Mouse (Mus musculus): ENCODE data around the gene Cabp2.
"Not testable (repeated sequence)": the region's sequence is repeated elsewhere in the genome, so short reads cannot be mapped to it uniquely, and the experiment has no call there.

Cabp2 gene

GRCm38 (mm10) chr19:4055947-4056693 lies 25.3 kb upstream of the Cabp2 start:
- no peak for DNase-seq (ENCODE audit: low spot score)

- DNase-seq (ENCODE audit: low spot score): no peak
Measured at GRCm38 (mm10) chr19:4056727-4057126, 24.7 kb upstream of the Cabp2 start.

- no peak for DNase-seq (ENCODE audit: low spot score)
Measured at GRCm38 (mm10) chr19:4057389-4057788, 24.0 kb upstream of the Cabp2 start.

- no peak for DNase-seq (ENCODE audit: low spot score)
Measured at GRCm38 (mm10) chr19:4057962-4058361, 23.4 kb upstream of the Cabp2 start.

GRCm38 (mm10) chr19:4058581-4058980 lies 22.8 kb upstream of the Cabp2 start:
- no peak for DNase-seq (ENCODE audit: low spot score)

GRCm38 (mm10) chr19:4059069-4059740 lies 22.2 kb upstream of the Cabp2 start, which contains the start of gene Gstp3:
Gstp3 (minus strand) TSS chr19:4059569.
- DNase-seq (ENCODE audit: low spot score): no peak

- not testable (repeated sequence) for DNase-seq (ENCODE audit: low spot score)
Measured at GRCm38 (mm10) chr19:4060044-4060898, 21.1 kb upstream of the Cabp2 start.

- no peak for DNase-seq (ENCODE audit: low spot score)
Measured at GRCm38 (mm10) chr19:4060899-4061465, 20.4 kb upstream of the Cabp2 start.

- not testable (repeated sequence) for DNase-seq (ENCODE audit: low spot score)
Measured at GRCm38 (mm10) chr19:4063357-4063756, 18.0 kb upstream of the Cabp2 start.

GRCm38 (mm10) chr19:4064501-4064900 lies 16.9 kb upstream of the Cabp2 start:
- DNase-seq (ENCODE audit: low spot score): not testable (repeated sequence)

- no peak for DNase-seq (ENCODE audit: low spot score)
Measured at GRCm38 (mm10) chr19:4066280-4066679, 15.1 kb upstream of the Cabp2 start.

GRCm38 (mm10) chr19:4066877-4067276 lies 14.5 kb upstream of the Cabp2 start:
- DNase-seq (ENCODE audit: low spot score): no peak

GRCm38 (mm10) chr19:4068242-4068641 lies 13.1 kb upstream of the Cabp2 start:
- not testable (repeated sequence) for DNase-seq (ENCODE audit: low spot score)

GRCm38 (mm10) chr19:4068717-4069410 lies 12.5 kb upstream of the Cabp2 start:
- DNase-seq (ENCODE audit: low spot score): no peak

GRCm38 (mm10) chr19:4070311-4070710 lies 11.1 kb upstream of the Cabp2 start:
- DNase-seq (ENCODE audit: low spot score): no peak

- no peak for DNase-seq (ENCODE audit: low spot score)
Measured at GRCm38 (mm10) chr19:4070756-4071155, 10.6 kb upstream of the Cabp2 start.

GRCm38 (mm10) chr19:4071406-4071805 lies 10.0 kb upstream of the Cabp2 start:
- DNase-seq (ENCODE audit: low spot score): no peak

GRCm38 (mm10) chr19:4072706-4073424 lies 8.5 kb upstream of the Cabp2 start:
- no peak for DNase-seq (ENCODE audit: low spot score)

- no peak for DNase-seq (ENCODE audit: low spot score)
Measured at GRCm38 (mm10) chr19:4075531-4075930, 5.8 kb upstream of the Cabp2 start.

GRCm38 (mm10) chr19:4079594-4079993 lies 1.8 kb upstream of the Cabp2 start:
- DNase-seq (ENCODE audit: low spot score): no peak

- no peak for DNase-seq (ENCODE audit: low spot score)
Measured at GRCm38 (mm10) chr19:4080511-4081009, 818 bp upstream of the Cabp2 start.

Measured in urinary bladder, postnatal 25 days (tissue).